Mouse (Mus musculus): ENCODE results near the gene Egfl8.

DNA sequence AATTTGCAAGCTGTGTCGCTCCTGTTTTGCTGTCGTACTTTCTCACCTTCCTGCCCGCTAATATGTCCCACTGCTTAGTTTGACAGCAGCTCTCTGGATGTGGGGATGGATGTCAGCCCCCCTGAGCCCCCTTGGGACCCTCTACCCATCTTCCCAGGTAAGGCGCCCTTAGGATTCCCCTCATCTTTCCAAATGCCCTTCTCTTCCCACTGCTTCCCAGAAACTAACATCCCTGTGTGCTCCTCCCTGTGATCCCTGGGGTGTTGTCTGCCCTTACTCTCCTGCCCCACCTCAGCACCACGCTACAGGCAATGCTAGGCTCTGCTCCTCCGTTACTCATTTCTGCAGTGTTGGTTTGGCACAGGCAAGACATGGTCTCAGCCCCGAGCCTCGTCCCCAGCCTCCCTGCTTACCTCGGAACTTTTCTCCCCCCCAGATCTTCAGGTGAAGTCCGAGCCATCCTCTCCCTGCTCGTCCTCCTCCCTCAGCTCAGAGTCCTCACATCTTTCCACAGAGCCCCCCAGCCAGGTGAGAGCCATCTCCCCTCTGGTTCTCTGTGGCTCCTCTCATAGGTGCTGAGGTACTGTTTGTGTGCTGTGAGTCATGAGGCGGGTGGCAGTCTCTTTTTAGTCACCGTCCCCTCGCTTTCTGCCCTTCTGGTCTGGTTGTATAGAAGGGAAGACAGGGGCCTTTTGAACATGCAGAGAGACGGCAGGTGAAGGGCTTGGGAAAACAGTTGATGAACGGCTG is 32.5 kb upstream of the Egfl8 start:
- TF ChIP-seq GATA1 (IDR thresholded peaks at IDR 0.05; ENCODE audit: low read length) = no peak
- TF ChIP-seq TAL1 (IDR thresholded peaks at IDR 0.05; ENCODE audit: low read length) = no peak
